Mouse (Mus musculus): ENCODE data around the gene Rab3ip. TPM values are rescaled to one million over a fixed set of nuclear protein-coding genes. Genes with fewer than 3 reads are reported as not detected.

Rab3ip gene
- 31.1 and 32.3 TPM in 2 replicates for polyA plus RNA-seq (2015; fragmentation: Nextera tagmentation; extraction: Ambion mirVana)

GRCm38 (mm10) chr10:116950009-116950769 is at the start of gene Rab3ip:
TSS of gene Rab3ip (minus strand) at chr10:116950769.
- under 1% methylated on average over 50 of the region's 103 CpGs for WGBS
- Histone ChIP-seq H3K9ac (peak within 1 kb of the TSS; percentile 72), H3K27me3 (no peaks in the 10 kb centered on the region), H3K9me3 (no peaks in the 10 kb centered on the region), H3K4me3 (peak within 1 kb of the TSS; percentile 87), H3K36me3 (no peaks in the 10 kb centered on the region), H3K4me1 (peaks cover 9% of the 10 kb centered on the region), H3K27ac (peak within 1 kb of the TSS; percentile 91), H3K4me2 (peak within 1 kb of the TSS; percentile 89)
- ATAC-seq (ENCODE audit: borderline replicate concordance, extremely low read depth, low FRiP score, low TSS enrichment) = peak; percentile 93

GRCm38 (mm10) chr10:116998716-116999455 is 48.3 kb upstream of the Rab3ip start:
- Histone ChIP-seq H3K4me3 (no peak overlapping the region), H3K4me2 (no peak overlapping the region), H3K9me3 (no peaks in the 10 kb centered on the region), H3K27ac (no peak overlapping the region), H3K27me3 (no peaks in the 10 kb centered on the region), H3K9ac (no peak overlapping the region), H3K36me3 (no peaks in the 10 kb centered on the region), H3K4me1 (peaks cover 6% of the 10 kb centered on the region)
- no peak for ATAC-seq (ENCODE audit: borderline replicate concordance, extremely low read depth, low FRiP score, low TSS enrichment)
- 69% methylated on average over 17 of the region's 17 CpGs for WGBS

- Histone ChIP-seq H3K36me3 (no peaks in the 10 kb centered on the region), H3K4me1 (peaks cover 6% of the 10 kb centered on the region), H3K4me3 (no peak overlapping the region), H3K9me3 (no peaks in the 10 kb centered on the region), H3K9ac (no peak overlapping the region), H3K4me2 (no peak overlapping the region), H3K27ac (no peak overlapping the region), H3K27me3 (no peaks in the 10 kb centered on the region)
- 46% methylated on average over 6 of the region's 6 CpGs for WGBS
- peak; percentile 73 for ATAC-seq (ENCODE audit: borderline replicate concordance, extremely low read depth, low FRiP score, low TSS enrichment)
These were observed 45.6 kb upstream of the Rab3ip start for GRCm38 (mm10) chr10:116996236-116996600.

- Histone ChIP-seq H3K4me2 (no peak overlapping the region), H3K27ac (no peak overlapping the region), H3K36me3 (no peaks in the 10 kb centered on the region), H3K4me1 (peaks cover 6% of the 10 kb centered on the region), H3K9me3 (no peaks in the 10 kb centered on the region), H3K27me3 (no peaks in the 10 kb centered on the region), H3K9ac (no peak overlapping the region), H3K4me3 (no peak overlapping the region)
- ATAC-seq (ENCODE audit: borderline replicate concordance, extremely low read depth, low FRiP score, low TSS enrichment) = no peak
- WGBS = 39% methylated on average over 6 of the region's 6 CpGs
These were observed 45.1 kb upstream of the Rab3ip start for GRCm38 (mm10) chr10:116995584-116996235.

- Histone ChIP-seq H3K27ac (no peak overlapping the region), H3K4me2 (no peak overlapping the region), H3K4me1 (peaks cover 6% of the 10 kb centered on the region), H3K36me3 (no peaks in the 10 kb centered on the region), H3K27me3 (no peaks in the 10 kb centered on the region), H3K9ac (no peak overlapping the region), H3K9me3 (no peaks in the 10 kb centered on the region), H3K4me3 (no peak overlapping the region)
- ATAC-seq (ENCODE audit: borderline replicate concordance, extremely low read depth, low FRiP score, low TSS enrichment) = no peak
- 77% methylated on average over 5 of the region's 5 CpGs for WGBS
These were observed 44.6 kb upstream of the Rab3ip start for GRCm38 (mm10) chr10:116995162-116995561.

- Histone ChIP-seq H3K4me1 (peaks cover 6% of the 10 kb centered on the region), H3K9ac (no peak overlapping the region), H3K9me3 (no peaks in the 10 kb centered on the region), H3K27me3 (no peaks in the 10 kb centered on the region), H3K36me3 (no peaks in the 10 kb centered on the region), H3K4me3 (no peak overlapping the region), H3K27ac (no peak overlapping the region), H3K4me2 (no peak overlapping the region)
- 70% methylated on average over 8 of the region's 8 CpGs for WGBS
- no peak for ATAC-seq (ENCODE audit: borderline replicate concordance, extremely low read depth, low FRiP score, low TSS enrichment)
These were observed 43.4 kb upstream of the Rab3ip start for GRCm38 (mm10) chr10:116993971-116994370.

GRCm38 (mm10) chr10:116986264-116987082 is 35.9 kb upstream of the Rab3ip start, which contains the start of gene Best3:
TSS of gene Best3 (plus strand) at chr10:116986314.
- Histone ChIP-seq H3K4me2 (peak within 1 kb of the TSS; percentile 19), H3K27ac (no peak within 1 kb of the TSS), H3K27me3 (no peaks in the 10 kb centered on the region), H3K36me3 (no peaks in the 10 kb centered on the region), H3K4me1 (peaks cover 3% of the 10 kb centered on the region; the same call in 1 of the 2 replicates), H3K9me3 (no peaks in the 10 kb centered on the region), H3K9ac (no peak within 1 kb of the TSS), H3K4me3 (no peak within 1 kb of the TSS)
- 33% methylated on average over 21 of the region's 21 CpGs for whole genome bisulfite sequencing
- no peak for ATAC-seq (ENCODE audit: borderline replicate concordance, extremely low read depth, low FRiP score, low TSS enrichment)

- no peak overlapping the region for H3K4me3 ChIP-seq
- H3K36me3 ChIP-seq = no peaks in the 10 kb centered on the region
- peaks cover 3% of the 10 kb centered on the region; the same call in 1 of the 2 replicates for H3K4me1 ChIP-seq
- no peak overlapping the region for H3K27ac ChIP-seq
- H3K27me3 ChIP-seq = no peaks in the 10 kb centered on the region
- no peak for ATAC-seq (ENCODE audit: borderline replicate concordance, extremely low read depth, low FRiP score, low TSS enrichment)
- no peak overlapping the region for H3K9ac ChIP-seq
- WGBS = 51% methylated on average over 12 of the region's 12 CpGs
- H3K9me3 ChIP-seq = no peaks in the 10 kb centered on the region
- H3K4me2 ChIP-seq = no peak overlapping the region
These were observed 34.3 kb upstream of the Rab3ip start for GRCm38 (mm10) chr10:116984836-116985235.

- Histone ChIP-seq H3K4me2 (no peak overlapping the region), H3K4me3 (no peak overlapping the region), H3K36me3 (no peaks in the 10 kb centered on the region), H3K9me3 (no peaks in the 10 kb centered on the region), H3K9ac (no peak overlapping the region), H3K27ac (no peak overlapping the region), H3K27me3 (no peaks in the 10 kb centered on the region), H3K4me1 (peaks cover 3% of the 10 kb centered on the region; the same call in 1 of the 2 replicates)
- WGBS = 51% methylated on average over 4 of the region's 4 CpGs
- no peak for ATAC-seq (ENCODE audit: borderline replicate concordance, extremely low read depth, low FRiP score, low TSS enrichment)
These were observed 32.0 kb upstream of the Rab3ip start for GRCm38 (mm10) chr10:116982526-116982925.

- no peak for ATAC-seq (ENCODE audit: borderline replicate concordance, extremely low read depth, low FRiP score, low TSS enrichment)
- no peaks in the 10 kb centered on the region for H3K9me3 ChIP-seq
- no peaks in the 10 kb centered on the region for H3K27me3 ChIP-seq
- no peak overlapping the region for H3K27ac ChIP-seq
- no peak overlapping the region for H3K4me2 ChIP-seq
- H3K36me3 ChIP-seq = no peaks in the 10 kb centered on the region
- no peaks in the 10 kb centered on the region for H3K4me1 ChIP-seq
- no peak overlapping the region for H3K9ac ChIP-seq
- WGBS = 77% methylated on average over 3 of the region's 3 CpGs
- H3K4me3 ChIP-seq = no peak overlapping the region
These were observed 30.3 kb upstream of the Rab3ip start for GRCm38 (mm10) chr10:116980888-116981287.

GRCm38 (mm10) chr10:116980273-116980672 is 29.7 kb upstream of the Rab3ip start:
- Histone ChIP-seq H3K4me2 (no peak overlapping the region), H3K27ac (no peak overlapping the region), H3K4me1 (no peaks in the 10 kb centered on the region), H3K27me3 (no peaks in the 10 kb centered on the region), H3K9me3 (no peaks in the 10 kb centered on the region), H3K36me3 (no peaks in the 10 kb centered on the region), H3K9ac (no peak overlapping the region), H3K4me3 (no peak overlapping the region)
- no peak for ATAC-seq (ENCODE audit: borderline replicate concordance, extremely low read depth, low FRiP score, low TSS enrichment)
- WGBS = 58% methylated on average over 4 of the region's 4 CpGs
